Mouse (Mus musculus): ENCODE measurements around the gene Hand2. TPM values are rescaled to one million over a fixed set of nuclear protein-coding genes. Genes with fewer than 3 reads are reported as not detected.

The Hand2 gene
- total RNA-seq (2017): not detected in 2 replicates

DNA sequence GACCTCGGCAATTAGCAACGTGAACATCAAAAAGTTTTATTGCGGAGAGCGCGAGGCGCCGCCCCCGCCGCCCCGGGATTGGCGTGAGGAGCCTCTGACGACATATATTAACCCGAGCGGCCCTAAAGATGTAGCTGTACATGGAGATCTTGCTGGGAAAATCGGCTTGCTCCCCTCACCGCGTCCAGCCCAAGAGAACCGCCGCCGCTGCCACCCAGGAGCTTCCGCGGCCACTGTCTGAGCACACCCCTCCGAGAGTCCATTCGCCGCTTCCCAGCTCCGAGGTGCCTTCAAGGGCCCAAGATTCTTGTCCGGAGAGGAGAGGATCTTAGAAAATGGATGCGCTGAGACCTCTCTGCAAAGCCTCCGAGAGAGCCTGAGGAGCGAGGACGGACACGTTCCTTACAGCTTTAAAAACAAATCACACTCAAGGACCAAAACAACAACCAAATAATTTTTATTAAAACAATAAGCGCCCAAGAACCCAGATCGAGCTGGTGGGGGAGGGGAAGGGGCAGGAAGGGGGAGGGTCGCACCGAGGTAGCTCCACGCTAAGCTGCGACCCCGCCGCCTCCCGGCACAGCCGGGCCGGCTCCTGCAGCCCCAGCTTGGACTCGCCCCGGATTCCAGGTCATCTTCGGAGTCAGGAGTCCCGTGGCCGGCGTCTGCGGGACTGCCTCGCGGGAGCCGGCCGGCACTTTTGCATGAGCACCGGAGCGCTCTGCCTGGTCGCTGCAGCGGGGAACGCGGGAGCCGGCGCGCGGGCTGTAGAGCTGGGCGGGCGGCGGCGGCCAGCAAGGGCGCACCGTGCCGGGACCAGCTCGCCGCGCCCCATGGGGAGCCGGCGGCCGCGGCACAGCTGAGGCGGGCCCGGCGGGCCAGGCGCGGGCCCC is at the start of gene Hand2:
Gene Hand2, plus strand, starts transcription at position 133 of the 893 bp plus-strand sequence.
- ATAC-seq (ENCODE audit: extremely low read depth, insufficient number of reproducible peaks, low FRiP score, poor library complexity, severe bottlenecking): no peak

DNA sequence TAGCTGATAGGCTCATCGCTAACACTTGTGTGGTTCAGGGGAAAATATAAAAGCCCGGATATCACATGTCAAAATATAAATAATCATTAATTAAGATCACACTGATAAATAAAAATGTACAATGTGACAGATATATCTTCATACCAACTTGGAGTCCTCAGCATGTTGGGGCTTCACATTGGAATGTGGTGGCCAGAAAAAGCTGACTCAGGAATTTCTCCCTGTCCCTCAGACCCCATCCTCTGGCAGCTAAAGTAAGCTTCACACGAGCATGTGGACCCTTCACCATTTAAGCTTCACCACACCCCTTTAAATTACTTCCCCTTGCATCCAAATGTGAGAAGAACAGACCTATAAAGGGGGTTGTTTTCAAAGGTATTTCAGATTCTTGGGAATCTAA is 47.7 kb upstream of the Hand2 start:
- no peak for ATAC-seq (ENCODE audit: extremely low read depth, insufficient number of reproducible peaks, low FRiP score, poor library complexity, severe bottlenecking)

DNA sequence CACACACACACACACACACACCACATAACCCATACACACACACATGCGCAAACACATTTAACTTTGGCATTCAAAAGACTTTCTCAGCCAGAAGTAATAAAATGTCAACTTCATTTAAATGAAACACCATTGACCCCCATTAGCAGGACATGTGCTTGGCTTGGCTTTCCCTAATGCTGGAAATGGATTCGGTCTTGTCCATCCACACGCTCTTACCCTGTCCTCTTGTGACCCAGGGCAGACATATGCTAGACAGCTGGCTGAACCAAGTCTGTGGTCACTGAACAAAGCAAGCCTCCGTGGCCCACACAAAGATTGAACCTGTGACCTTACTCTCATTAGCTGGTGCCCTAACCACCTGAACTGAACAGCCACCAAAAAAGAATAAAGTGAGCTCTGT is 27.3 kb upstream of the Hand2 start:
- ATAC-seq (ENCODE audit: extremely low read depth, insufficient number of reproducible peaks, low FRiP score, poor library complexity, severe bottlenecking): no peak

DNA sequence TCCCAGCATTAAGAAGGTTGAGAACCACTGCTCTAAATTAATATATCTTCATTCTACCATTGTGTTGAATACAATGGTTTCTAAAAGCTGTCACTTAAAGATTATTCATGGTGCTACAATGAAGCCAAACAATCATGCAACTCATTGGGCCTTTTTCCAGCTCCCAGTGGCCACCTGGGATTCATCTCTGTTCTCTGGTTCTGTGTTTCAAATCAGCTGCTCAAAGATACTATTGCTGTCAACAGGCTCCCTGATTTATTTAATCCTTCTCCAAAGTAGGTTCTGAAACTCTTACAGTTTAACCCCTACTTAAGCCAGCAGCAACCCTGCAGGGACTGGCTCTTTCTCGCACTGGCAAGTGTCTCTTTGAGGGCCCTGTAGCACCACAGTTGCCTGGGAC is 17.3 kb upstream of the Hand2 start:
- ATAC-seq (ENCODE audit: extremely low read depth, insufficient number of reproducible peaks, low FRiP score, poor library complexity, severe bottlenecking): no peak

DNA sequence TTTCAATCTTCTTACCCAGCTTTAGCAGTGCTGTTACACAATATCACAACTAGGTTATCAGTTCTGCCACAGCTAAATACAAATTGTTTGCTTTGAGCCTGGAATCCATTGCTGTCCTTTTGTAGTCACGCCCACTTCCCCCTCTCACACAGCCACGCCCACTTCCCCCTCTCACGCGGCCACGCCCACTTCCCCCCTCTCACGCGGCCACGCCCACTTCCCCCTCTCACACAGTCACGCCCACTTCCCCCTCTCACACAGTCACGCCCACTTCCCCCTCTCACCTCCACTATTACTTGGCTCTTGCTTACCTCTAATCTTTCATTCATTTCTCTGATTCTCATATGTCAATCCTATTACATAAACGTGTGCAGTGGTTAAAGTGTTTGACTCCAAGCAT is 15.8 kb upstream of the Hand2 start:
- ATAC-seq (ENCODE audit: extremely low read depth, insufficient number of reproducible peaks, low FRiP score, poor library complexity, severe bottlenecking): no peak

DNA sequence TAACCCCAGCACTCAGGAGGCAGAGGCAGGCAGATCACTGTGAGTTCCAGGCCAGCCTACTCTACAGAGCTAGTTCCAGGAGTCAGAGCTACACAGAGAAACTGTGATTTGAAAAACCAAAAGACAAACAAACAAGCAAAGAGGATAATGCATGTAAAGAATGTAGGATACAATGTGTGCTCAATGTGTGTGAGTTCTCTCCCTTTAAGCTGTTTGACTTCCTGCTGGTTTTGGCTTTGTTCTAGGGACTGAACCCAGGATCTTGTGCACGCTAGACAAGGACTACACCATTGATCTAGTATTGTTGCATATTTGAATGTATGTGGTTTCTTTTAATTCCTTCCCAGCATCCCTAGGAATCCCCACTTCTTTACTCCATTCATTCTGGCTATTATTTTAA is 14.3 kb upstream of the Hand2 start:
- ATAC-seq (ENCODE audit: extremely low read depth, insufficient number of reproducible peaks, low FRiP score, poor library complexity, severe bottlenecking): no peak

DNA sequence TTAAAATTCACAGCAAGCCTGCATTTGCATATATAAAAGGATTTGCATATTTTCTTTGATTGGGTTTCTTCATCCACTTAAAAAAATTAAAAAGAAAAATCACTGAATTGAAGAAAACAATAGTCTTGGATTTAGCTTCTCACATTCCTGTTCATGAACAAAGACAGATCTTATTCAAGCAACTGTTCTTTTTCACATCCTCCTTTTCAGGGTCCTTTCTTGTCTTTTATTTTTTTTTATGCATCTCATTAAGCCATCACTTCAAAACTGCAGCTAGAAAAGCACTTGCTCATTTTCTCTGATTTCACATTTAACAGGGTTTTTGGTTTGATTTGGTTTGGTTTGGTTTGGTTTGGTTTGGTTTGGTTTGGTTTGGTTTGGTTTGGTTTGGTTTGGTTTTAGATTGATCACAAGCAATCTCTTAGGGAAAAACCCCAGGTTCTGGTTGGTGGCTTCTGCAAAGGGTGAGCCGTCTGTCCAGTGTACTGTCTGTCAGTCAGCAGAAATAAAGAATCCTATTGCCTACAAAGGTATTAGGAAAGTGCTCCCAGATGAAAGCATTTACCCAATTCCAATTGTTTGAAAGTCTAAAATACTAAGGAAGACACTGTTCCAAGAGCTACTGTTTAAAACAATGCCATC is 10.8 kb upstream of the Hand2 start:
- no peak for ATAC-seq (ENCODE audit: extremely low read depth, insufficient number of reproducible peaks, low FRiP score, poor library complexity, severe bottlenecking)

DNA sequence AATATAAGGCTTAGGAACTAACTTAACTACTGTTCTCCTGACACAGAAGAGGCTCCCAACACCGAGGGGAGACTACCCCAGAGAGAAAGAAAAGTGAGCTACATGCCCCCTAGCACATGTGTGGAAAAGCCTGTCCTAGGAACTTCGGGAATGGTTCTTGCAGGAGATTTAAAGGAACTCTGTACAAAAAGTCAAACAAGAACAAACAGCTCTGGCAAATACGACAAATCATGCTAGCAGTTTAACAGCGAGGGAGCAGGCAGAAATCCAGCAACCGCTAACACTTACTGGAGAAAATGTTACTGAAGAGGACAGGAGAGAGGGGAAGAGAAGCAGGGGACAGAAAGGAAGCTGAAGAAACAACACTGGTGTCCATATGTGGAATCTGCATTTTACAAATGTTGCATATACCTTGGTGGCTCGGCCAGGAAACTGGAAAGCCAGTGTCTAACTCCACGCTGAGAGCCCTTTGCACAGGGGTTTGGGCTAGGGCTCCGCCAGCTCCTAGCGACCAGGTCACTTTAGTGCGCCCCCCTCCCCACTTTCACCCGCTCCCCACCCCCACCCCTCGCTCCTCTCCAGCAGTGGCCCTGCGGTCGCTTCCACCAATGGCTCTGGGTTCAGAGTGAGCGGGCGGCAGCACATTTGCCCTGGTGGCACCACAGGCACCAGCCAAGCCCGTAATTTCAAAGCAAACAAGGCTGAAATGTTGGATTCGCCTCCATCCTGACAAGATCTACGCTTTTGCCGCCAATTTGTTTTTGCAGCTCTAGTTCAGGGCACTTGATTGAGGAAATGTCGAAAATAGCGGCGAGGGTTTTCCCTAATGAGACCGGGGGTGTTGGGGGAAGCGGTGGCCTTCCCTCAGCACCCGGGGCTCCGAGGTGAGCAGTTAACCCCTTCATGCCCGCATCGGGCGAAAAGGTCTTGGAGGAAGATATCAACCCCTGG is 8.5 kb upstream of the Hand2 start:
- ATAC-seq (ENCODE audit: extremely low read depth, insufficient number of reproducible peaks, low FRiP score, poor library complexity, severe bottlenecking): no peak

DNA sequence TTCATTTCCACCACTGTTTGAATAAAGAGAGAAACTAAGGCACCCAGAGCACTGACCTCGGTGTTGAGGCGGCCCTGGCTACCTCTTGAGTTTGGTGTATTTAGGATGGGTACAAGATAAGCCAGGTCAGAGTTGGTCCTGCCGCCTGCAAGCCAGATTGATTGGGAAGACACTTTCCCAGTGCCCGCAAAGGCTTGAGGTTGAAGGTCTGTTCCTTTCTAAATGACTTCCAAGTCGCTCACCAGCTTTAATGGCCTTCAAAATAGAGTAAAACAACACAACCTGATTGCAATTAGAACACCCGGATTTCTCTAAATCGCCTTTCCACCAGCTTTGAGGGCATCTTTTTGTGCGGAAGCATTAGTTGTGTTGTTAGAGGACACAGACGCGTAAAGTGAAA is 7.2 kb upstream of the Hand2 start:
- no peak for ATAC-seq (ENCODE audit: extremely low read depth, insufficient number of reproducible peaks, low FRiP score, poor library complexity, severe bottlenecking)

DNA sequence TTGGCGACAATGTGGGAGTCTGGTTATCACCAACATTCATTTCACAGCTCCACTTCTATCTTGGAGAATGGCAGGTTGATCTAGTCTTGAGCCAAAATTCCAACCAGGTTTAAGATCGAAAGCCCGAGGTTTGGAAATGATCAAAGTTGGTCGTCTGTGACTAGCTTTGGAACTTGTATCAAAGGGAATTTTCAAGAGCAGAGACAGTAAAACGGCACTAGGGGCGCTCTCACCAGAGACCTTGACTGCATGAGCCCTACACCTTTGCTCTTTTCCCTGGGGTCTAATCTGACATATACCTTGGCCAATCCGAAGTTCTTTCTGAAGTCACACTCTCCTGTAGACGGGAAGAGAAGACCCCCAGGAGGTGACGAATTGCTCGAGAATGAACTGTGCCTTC is 6.6 kb upstream of the Hand2 start:
- ATAC-seq (ENCODE audit: extremely low read depth, insufficient number of reproducible peaks, low FRiP score, poor library complexity, severe bottlenecking): no peak

DNA sequence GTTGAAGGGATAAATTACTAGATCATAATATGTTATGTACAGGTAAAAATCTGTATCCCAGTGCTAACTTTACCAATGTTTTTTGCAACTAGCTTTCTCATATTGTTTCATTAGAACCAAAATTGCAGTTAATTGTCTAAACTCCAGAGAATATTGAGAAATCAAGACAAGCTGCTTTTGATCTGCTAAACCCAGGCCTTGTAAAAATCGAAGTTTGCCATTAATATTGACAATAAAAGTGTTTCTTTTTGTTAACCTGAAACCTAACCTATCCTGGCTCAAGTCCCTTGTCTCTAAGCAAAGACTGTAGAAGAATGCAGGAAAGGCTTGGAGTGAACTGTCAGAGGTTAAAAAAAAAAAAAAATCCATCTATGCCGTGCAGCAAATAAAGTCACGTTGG is 5.3 kb upstream of the Hand2 start:
- no peak for ATAC-seq (ENCODE audit: extremely low read depth, insufficient number of reproducible peaks, low FRiP score, poor library complexity, severe bottlenecking)

DNA sequence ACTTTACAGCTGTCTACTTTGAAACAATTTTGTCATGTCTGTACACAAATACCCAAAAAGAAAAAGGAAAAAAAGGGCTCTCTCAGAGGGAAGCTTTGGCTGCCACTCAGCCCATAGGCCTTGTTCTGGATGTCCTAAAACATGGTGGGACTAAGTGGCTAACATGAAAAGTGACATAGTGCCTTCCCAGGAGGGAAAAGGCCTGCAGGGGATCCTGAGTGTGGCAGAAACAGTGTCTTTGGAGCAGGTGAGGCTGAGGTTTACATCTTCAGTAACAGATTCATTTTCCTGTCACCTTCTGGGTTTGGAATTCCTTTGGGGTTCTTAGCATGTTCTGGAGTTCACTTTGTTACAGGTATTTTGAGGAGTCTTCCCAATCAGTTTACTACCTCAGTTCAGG is 3.7 kb upstream of the Hand2 start:
- ATAC-seq (ENCODE audit: extremely low read depth, insufficient number of reproducible peaks, low FRiP score, poor library complexity, severe bottlenecking): no peak

DNA sequence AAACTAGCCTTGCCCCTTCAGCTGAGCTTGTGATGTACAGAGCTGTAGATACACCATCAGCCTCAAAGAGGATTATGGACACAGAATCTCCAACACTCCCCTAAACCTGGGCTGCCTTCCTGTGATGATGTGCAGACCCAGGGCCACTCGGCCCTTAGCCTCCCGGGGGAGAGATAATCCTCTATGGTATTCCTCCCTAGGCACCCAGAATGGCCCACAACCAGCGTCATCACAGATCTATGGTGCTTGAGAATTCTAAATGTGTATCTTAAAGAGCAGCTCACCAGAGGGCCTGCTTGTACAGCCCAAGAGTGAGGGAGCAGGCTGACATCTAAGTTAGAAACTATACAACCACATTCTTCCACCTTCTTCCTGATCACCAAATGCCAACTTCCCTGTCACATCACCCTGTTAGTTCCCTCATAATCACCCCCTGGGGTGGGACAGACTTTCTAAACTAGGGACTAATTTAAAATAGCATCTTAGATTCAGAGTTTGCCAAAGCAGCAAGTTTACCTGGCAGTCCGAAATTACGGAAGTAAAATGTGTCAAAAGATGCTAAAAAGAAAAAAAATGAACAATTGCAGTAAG is 2.8 kb upstream of the Hand2 start:
- ATAC-seq (ENCODE audit: extremely low read depth, insufficient number of reproducible peaks, low FRiP score, poor library complexity, severe bottlenecking): no peak

DNA sequence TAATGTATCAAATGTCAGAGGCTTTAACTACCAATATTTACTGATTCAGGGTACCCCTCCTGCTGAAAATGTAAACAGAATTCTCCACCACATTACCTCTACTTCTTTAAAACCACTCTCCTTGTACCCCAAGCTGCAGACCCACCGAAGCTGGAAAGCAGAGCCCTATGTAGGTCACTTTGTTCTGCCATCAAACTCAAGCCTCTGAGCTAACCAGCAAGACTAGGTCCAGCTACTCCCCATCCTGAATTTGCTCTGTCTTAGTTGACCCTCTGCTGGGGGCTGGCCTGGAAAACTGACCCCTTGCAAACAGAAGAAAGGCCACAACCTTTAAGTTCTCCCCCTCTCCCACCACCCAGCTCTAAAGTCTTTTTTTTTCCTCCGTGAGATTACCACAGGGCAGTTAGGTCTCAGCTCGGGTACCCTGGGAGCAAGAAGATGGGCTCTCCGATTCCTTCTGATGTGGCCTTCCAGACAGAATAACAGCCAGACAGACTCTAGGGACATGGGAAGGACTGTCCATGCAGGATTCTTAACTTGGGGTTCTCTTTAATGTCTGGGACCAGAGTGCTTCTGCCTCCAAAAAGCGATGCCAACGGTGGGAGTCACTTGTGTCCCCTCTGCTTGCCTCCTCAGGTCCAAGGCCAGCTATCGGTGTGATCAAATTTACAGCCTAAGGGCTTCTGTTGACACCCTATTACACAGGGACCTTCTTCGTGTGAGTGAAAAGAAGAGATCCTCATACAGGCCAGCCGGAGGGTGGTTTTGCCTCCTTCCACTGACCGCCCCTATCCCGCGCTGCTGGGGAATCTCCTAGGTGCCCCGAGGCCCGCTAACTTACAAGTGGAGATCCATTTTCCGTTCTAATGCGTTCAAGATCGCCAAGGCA is 1.4 kb upstream of the Hand2 start:
- no peak for ATAC-seq (ENCODE audit: extremely low read depth, insufficient number of reproducible peaks, low FRiP score, poor library complexity, severe bottlenecking)

DNA sequence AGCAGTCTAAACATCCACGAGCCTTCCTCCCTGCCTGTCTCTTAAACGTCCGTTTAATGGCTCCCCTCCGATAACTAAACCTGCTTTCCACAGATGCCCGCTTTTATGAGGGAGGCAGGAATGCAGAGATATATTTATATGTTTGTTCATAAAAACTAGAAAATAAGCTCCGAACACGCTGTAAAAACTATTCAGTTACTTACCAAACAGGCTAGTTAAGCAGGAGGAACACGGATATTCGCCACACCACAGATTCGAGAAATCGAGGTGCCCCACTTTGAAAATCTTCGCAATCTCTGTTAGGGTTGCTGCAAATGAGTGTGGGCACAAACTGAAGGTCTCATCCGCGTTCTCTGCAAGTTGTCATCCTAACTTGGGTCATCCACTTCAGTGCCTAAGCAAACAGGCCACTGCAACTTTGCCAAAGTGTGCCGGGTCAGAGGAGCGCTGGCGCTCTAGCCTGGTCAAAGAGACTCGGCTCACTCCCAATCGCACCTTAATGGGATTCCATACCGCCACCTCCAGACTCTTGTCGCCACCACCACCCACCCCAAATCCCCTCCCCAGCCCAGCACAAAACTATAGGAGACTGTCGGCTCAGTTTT is 700 bp upstream of the Hand2 start:
- ATAC-seq (ENCODE audit: extremely low read depth, insufficient number of reproducible peaks, low FRiP score, poor library complexity, severe bottlenecking): no peak

DNA sequence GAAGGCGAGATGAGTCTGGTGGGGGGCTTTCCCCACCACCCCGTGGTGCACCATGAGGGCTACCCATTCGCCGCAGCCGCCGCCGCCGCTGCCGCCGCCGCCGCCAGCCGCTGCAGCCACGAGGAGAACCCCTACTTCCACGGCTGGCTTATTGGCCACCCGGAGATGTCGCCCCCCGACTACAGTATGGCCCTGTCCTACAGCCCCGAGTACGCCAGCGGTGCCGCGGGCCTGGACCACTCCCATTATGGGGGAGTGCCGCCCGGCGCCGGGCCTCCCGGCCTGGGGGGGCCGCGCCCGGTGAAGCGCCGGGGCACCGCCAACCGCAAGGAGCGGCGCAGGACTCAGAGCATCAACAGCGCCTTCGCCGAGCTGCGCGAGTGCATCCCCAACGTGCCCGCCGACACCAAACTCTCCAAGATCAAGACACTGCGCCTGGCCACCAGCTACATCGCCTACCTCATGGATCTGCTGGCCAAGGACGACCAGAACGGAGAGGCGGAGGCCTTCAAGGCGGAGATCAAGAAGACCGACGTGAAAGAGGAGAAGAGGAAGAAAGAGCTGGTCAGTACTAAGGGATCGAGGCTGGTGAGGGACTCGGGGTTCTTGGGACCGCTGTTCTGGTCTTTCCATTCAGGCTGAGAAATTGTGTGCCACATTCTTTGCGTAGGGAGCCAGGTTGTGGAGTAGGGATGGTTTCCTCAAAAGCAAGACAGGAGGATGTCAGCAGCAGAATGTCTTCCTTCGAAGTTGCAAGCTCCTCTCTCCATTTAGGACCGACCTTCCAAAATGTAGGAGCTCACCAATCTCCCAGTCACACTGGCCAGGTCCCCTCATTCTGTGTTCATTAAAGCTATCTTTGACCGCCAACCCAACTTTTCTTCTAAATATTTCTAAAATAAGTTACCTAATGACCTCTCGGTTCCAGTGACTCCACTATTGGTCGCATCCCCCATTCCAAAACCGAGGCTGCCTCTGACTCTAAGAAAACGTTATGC is 1.4 kb downstream of the Hand2 start:
- no peak for ATAC-seq (ENCODE audit: extremely low read depth, insufficient number of reproducible peaks, low FRiP score, poor library complexity, severe bottlenecking)

Measured in neutrophil, adult 5-6 weeks (primary cell).